Mouse (Mus musculus): ENCODE results near the gene Sec14l4. TPM values are rescaled to one million over a fixed set of nuclear protein-coding genes. Genes with fewer than 3 reads are reported as not detected.
"Not testable (repeated sequence)": the region's sequence is repeated elsewhere in the genome, so short reads cannot be mapped to it uniquely, and the experiment has no call there.

Gene Sec14l4
- polyA plus RNA-seq, 1 experiment from 2014 or later, result not detected

DNA sequence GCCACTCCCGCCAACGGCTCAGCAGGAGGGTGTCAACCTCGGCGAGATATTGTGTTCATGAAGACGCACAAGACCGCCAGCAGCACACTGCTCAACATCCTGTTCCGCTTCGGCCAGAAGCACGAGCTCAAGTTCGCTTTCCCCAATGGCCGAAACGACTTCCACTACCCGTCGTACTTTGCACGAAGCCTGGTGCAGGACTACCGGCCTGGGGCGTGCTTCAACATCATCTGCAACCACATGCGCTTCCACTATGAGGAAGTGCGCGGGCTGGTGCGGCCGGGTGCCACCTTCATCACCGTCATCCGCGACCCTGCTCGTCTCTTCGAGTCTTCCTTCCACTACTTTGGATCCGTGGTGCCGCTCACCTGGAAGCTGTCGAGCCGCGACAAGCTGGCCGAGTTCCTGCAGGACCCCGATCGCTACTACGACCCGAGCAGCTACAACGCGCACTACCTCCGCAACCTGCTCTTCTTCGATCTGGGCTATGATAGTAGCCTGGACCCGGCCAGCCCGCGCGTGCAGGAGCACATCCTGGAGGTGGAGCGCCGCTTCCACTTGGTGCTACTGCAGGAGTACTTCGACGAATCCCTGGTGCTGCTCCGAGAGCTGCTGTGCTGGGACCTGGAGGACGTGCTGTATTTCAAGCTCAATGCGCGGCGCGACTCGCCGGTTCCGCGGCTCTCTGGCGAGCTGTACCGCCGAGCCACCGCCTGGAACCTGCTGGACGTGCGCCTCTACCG lies 33.1 kb upstream of the Sec14l4 start:
- peaks cover 46% of the 10 kb centered on the region for H3K27me3 ChIP-seq
- peak overlapping the region; percentile 53 for H3K4me2 ChIP-seq
- no peaks in the 10 kb centered on the region for H3K36me3 ChIP-seq (ENCODE audit: poor library complexity, severe bottlenecking)
- WGBS, result 6% methylated on average over 66 of the region's 66 CpGs
- no peak overlapping the region for H3K9ac ChIP-seq
- 0 out of 2 replicates have a peak, but pooled peaks cover 9% of the 10 kb centered on the region for H3K4me1 ChIP-seq
- H3K9me3 ChIP-seq (replicated peaks), result no peaks in the 10 kb centered on the region
- peak overlapping the region; percentile 26 for H3K4me3 ChIP-seq
- no peak for ATAC-seq
- H3K27ac ChIP-seq, result no peak overlapping the region

DNA sequence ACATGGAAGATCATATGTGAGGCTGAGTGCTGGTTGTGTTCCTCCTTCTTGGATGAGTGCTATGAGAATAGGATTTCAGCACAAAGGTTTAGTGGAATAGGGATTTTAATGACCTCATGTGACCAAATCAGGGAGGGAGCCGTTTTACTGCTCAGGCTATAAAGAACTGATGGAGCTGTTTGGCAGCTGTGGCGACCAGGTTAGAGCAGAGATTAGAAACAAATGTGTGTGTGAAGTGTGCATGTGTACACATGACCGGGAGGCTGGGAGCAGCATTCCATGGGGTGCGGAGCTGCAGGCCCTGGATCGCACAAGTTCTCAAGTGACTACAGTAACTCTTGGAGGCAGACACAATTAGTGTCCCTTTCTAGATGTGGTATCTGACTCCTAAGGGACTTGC lies 31.7 kb upstream of the Sec14l4 start:
- no peak for ATAC-seq
- H3K27me3 ChIP-seq, result peaks cover 46% of the 10 kb centered on the region
- H3K4me1 ChIP-seq, result 0 out of 2 replicates have a peak, but pooled peaks cover 9% of the 10 kb centered on the region
- H3K4me3 ChIP-seq, result no peak overlapping the region
- no peaks in the 10 kb centered on the region for H3K36me3 ChIP-seq (ENCODE audit: poor library complexity, severe bottlenecking)
- no peak overlapping the region for H3K4me2 ChIP-seq
- no peak overlapping the region for H3K9ac ChIP-seq
- H3K9me3 ChIP-seq (replicated peaks), result no peaks in the 10 kb centered on the region
- WGBS, result 81% methylated on average over 5 of the region's 5 CpGs
- H3K27ac ChIP-seq, result no peak overlapping the region

DNA sequence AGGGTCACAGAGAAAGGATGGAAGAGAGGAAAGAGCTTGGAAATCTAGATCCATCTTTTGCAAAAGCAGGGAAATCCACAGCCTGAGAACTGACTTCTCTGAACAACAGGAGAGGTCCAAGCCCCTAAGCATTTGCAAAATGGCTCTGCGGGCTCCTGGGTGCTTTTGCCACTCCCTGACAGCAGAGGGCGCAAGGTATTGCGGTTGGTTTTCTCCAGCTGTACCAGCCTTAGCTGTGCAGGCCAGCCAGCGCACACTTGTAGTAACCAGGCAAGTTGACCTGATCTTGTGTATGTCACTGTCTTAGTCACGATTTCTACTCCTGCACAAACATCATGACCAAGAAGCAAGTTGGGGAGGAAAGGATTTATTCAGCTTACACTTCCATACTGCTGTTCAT lies 29.7 kb upstream of the Sec14l4 start:
- no peak for ATAC-seq
- no peaks in the 10 kb centered on the region for H3K9me3 ChIP-seq (replicated peaks)
- H3K4me1 ChIP-seq, result 0 out of 2 replicates have a peak, but pooled peaks cover 9% of the 10 kb centered on the region
- H3K4me3 ChIP-seq, result no peak overlapping the region
- H3K27ac ChIP-seq, result no peak overlapping the region
- H3K4me2 ChIP-seq, result no peak overlapping the region
- H3K27me3 ChIP-seq, result peaks cover 43% of the 10 kb centered on the region
- no peak overlapping the region for H3K9ac ChIP-seq
- WGBS, result 5% methylated on average over 5 of the region's 5 CpGs
- H3K36me3 ChIP-seq (ENCODE audit: poor library complexity, severe bottlenecking), result no peaks in the 10 kb centered on the region

DNA sequence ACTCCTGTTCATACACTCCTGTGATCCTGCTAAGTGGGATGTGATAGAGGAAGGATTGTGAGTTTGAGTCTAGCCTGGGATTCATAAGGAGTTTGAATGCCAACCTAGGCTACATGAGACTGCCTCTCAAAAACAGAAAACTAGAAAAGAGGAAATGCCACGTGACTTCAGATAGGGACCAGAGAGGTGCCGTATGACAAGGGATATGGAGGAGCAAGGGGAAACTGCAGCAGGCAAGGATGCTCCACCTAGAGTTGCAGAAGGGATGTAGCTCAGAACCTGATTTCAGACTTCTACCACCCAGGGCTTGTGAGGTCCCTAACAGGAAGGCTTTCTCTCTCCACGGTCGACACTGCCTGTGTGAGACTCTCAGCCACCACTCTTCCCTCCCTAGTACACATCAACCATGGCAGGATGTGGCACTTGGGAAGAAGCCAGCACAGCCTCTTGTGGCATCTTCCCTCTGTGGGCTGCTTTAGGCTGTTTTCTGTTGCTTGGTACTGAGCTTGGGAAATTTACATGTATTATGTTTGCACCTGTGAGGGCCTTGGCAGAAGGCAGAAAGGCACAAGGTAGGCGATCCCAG lies 25.9 kb upstream of the Sec14l4 start:
- H3K27ac ChIP-seq, result no peak overlapping the region
- no peaks in the 10 kb centered on the region for H3K4me1 ChIP-seq
- no peaks in the 10 kb centered on the region for H3K36me3 ChIP-seq (ENCODE audit: poor library complexity, severe bottlenecking)
- no peak overlapping the region for H3K4me3 ChIP-seq
- ATAC-seq, result no peak
- peaks cover 6% of the 10 kb centered on the region for H3K27me3 ChIP-seq
- H3K4me2 ChIP-seq, result no peak overlapping the region
- no peak overlapping the region for H3K9ac ChIP-seq
- WGBS, result 73% methylated on average over 5 of the region's 5 CpGs
- H3K9me3 ChIP-seq (replicated peaks), result no peaks in the 10 kb centered on the region

DNA sequence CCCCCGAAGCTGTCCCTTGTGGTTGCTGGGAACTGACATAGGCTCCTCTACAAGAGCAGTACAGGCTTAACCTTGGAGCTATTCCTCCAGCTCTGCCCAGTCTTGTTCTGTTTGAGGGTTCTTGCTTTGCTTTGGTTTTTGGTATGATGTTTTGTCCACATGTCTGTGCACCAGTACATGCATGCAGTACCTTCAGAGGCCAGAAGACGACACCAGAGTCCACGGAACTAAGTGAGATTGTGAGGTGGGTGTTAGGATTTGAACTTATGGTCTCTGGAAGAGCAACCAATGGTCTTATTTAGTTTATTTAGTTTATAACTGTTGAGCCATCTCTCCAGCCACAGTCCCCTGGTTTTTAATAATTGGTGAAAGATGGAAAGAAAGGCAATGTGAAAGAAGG lies 24.8 kb upstream of the Sec14l4 start:
- no peak for ATAC-seq

DNA sequence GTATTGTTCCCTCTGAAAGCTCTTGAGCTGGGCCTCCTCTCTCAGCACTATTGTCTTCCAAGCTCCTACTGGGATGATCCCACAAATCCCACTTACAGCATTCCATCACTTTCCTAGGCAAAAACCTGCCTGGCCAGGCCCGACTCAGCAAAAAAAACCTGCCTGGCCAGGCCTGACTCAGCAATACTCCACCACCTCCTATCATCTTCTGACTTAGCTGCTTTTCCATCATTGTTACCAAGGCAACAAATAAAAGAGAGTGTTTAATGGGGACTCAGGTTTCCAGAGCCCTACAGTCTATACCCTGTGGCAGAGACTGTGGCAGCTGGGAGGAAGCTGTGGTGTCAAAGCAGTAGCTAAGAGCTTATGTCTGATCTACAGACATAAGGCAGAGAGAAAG lies 18.6 kb upstream of the Sec14l4 start:
- H3K9me3 ChIP-seq (replicated peaks), result no peaks in the 10 kb centered on the region
- H3K9ac ChIP-seq, result no peak overlapping the region
- H3K27ac ChIP-seq, result no peak overlapping the region
- H3K36me3 ChIP-seq (ENCODE audit: poor library complexity, severe bottlenecking), result no peaks in the 10 kb centered on the region
- ATAC-seq, result no peak
- H3K27me3 ChIP-seq, result no peaks in the 10 kb centered on the region
- H3K4me2 ChIP-seq, result no peak overlapping the region
- WGBS, result 43% methylated on average over 1 of the region's 1 CpGs
- H3K4me1 ChIP-seq, result no peaks in the 10 kb centered on the region
- no peak overlapping the region for H3K4me3 ChIP-seq

More for the DNA sequence above, 24.8 kb upstream of the Sec14l4 start:
- Histone ChIP-seq H3K36me3 (ENCODE audit: poor library complexity, severe bottlenecking) (no peaks in the 10 kb centered on the region), H3K9me3 (replicated peaks) (no peaks in the 10 kb centered on the region), H3K4me2 (no peak overlapping the region), H3K4me1 (no peaks in the 10 kb centered on the region), H3K9ac (no peak overlapping the region), H3K27me3 (no peaks in the 10 kb centered on the region), H3K4me3 (no peak overlapping the region), H3K27ac (no peak overlapping the region)
- 87% methylated on average over 3 of the region's 3 CpGs for WGBS

DNA sequence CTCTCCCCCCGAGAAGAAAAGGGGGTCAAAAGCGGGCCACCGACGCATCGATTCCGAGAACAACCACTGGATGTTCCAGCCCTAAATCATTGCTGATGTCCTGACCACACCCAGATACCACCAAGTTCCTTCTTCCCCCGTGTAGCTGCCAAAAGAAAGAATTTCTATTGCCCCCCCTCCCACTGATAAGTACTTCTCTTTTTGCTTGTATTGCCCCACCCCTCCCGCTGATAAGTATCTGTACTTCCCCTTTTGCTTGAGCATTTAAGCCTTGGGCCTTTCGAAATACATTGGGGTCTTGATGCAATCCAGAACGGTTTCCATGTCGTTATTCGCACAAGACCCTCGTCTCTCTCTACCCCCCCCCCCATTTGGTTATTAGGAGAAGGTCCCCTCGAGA lies 15.5 kb upstream of the Sec14l4 start:
- H3K4me3 ChIP-seq; H3K36me3 ChIP-seq (ENCODE audit: poor library complexity, severe bottlenecking); H3K9ac ChIP-seq; H3K9me3 ChIP-seq (replicated peaks); H3K4me2 ChIP-seq; ATAC-seq; H3K27me3 ChIP-seq; H3K4me1 ChIP-seq; H3K27ac ChIP-seq: not testable (repeated sequence)
- 91% methylated on average over 14 of the region's 14 CpGs for WGBS

DNA sequence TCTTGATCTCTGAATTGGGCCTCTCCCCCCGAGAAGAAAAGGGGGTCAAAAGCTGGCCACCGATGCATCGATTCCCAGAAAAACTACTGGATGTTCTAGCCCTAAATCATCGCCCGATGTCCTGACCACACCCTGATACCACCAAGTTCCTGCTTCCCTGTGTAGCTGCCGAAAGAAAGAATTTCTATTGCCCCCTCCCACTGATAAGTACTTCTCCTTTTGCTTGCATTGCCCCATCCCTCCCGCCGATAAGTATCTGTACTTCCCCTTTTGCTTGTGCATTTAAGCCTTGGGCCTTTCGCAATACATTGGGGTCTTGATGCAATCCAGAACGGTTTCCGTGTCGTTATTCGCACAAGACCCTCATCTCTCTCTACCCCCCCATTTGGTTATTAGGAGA lies 9.2 kb upstream of the Sec14l4 start:
- H3K27me3 ChIP-seq; H3K27ac ChIP-seq; H3K9ac ChIP-seq; H3K9me3 ChIP-seq (replicated peaks); H3K4me1 ChIP-seq; H3K36me3 ChIP-seq (ENCODE audit: poor library complexity, severe bottlenecking); ATAC-seq; H3K4me2 ChIP-seq; H3K4me3 ChIP-seq: not testable (repeated sequence)
- WGBS, result 95% methylated on average over 13 of the region's 13 CpGs

DNA sequence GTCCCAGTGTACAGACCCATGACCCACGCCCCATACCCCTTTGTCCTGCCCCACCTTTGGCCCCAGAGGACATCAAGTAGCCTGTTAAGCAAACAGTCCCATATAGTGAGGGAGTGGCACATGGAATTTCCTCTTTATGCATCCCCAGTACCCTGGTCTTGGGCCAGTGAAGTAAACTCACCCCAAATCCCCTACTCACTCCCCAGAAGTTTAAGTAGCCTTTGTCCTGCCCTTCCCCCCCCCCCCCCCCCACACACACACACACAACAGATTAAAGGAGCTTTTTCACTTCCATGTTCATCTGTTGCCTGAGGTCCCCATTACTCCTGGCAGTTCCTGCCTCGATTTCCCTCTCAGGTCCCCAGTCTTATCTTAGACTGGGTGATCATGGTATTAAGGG lies 7.9 kb upstream of the Sec14l4 start:
- H3K4me2 ChIP-seq, result no peak overlapping the region
- 74% methylated on average over 2 of the region's 2 CpGs for WGBS

DNA sequence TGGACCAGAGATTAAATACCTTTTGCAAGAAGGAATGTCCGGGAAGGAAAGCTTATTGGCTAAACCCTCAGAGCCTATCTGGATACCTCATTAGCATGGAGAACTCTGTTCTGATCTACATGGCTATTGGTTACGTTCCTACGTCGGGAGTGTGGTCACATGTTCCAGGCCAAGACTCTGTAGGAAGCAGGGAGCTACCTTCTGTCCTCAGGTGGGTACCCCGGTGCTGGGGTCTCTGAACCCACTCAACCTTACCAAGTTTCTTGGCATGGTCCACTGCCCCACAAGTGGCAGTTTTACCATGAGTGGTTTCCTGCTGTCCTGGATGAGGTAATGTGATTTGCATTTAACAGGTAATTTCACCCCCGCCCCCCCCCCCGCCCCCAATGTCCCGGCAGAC lies 4.2 kb upstream of the Sec14l4 start:
- H3K4me1 ChIP-seq, result no peaks in the 10 kb centered on the region
- WGBS, result 87% methylated on average over 8 of the region's 8 CpGs
- no peak overlapping the region for H3K4me3 ChIP-seq

More for the DNA sequence above, 7.9 kb upstream of the Sec14l4 start:
- H3K9me3 ChIP-seq (replicated peaks), result no peaks in the 10 kb centered on the region
- no peak overlapping the region for H3K9ac ChIP-seq
- H3K4me3 ChIP-seq, result no peak overlapping the region
- no peaks in the 10 kb centered on the region for H3K36me3 ChIP-seq (ENCODE audit: poor library complexity, severe bottlenecking)
- no peak overlapping the region for H3K27ac ChIP-seq
- H3K4me1 ChIP-seq, result no peaks in the 10 kb centered on the region
- no peak for ATAC-seq
- no peaks in the 10 kb centered on the region for H3K27me3 ChIP-seq

DNA sequence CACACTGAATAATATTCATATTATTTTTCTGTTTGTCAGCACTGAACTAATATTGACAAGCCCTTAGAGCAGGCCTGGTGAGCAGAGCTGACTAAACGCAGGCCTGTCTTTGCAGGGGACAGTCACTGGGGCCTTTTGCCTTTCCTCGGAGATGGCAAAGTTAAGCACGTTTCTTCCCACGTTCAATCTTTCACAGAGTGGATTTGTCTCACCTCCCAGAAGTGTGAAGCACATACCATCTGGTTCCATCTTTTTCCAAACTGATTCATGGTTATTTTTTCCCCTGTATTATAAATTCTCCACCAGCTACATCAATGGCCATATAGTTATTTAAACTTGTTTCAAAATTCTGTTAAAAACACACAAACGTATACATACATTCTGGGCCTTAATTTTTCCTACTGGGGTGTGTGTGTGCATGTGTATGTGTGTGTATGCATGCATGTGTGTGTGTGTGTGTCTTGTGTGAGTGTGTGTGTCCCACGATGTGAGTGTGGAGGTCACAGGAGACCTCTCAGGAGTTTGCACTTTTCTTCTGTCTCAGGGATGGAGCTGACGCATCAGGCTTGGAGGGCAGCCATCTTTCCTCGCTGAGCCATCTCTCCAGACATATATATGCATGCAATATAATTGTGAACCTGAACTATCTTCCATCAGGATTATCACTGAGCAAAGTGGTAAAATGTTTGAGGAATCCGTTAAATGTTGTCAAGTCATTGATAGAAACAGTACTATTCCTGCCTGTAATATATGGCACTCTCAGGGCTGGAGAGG lies 3.5 kb upstream of the Sec14l4 start:
- ATAC-seq, result no peak
- Histone ChIP-seq H3K9ac (no peak overlapping the region), H3K36me3 (ENCODE audit: poor library complexity, severe bottlenecking) (no peaks in the 10 kb centered on the region), H3K9me3 (replicated peaks) (no peaks in the 10 kb centered on the region), H3K27ac (no peak overlapping the region), H3K4me2 (no peak overlapping the region), H3K4me1 (no peaks in the 10 kb centered on the region), H3K27me3 (no peaks in the 10 kb centered on the region), H3K4me3 (no peak overlapping the region)
- 81% methylated on average over 9 of the region's 9 CpGs for WGBS

More for the DNA sequence above, 4.2 kb upstream of the Sec14l4 start:
- no peak overlapping the region for H3K9ac ChIP-seq
- H3K4me2 ChIP-seq, result no peak overlapping the region
- H3K9me3 ChIP-seq (replicated peaks), result no peaks in the 10 kb centered on the region
- no peak for ATAC-seq
- H3K36me3 ChIP-seq (ENCODE audit: poor library complexity, severe bottlenecking), result no peaks in the 10 kb centered on the region
- H3K27me3 ChIP-seq, result no peaks in the 10 kb centered on the region
- no peak overlapping the region for H3K27ac ChIP-seq

DNA sequence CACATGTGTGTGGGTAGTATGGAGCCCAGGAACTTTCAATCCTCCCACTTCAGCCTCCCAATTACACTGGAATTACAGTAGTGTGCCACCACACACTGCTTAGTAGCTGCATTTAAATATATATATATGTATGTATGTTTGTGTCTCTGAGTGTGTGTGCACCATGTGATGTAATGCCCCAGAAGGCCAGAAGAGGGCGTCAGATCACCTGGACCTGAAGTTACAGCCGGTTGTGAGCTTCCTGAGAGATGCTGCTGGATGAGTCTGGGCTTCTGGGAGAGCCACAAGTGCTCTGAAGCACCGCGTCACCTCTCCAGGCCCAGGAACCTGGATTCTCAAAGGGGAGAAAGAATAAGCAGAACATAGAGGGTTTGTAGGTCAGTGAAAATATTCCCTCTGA lies 1.9 kb upstream of the Sec14l4 start:
- no peak for ATAC-seq
- no peak overlapping the region for H3K4me3 ChIP-seq

More for the DNA sequence above, 1.9 kb upstream of the Sec14l4 start:
- H3K27ac ChIP-seq, result no peak overlapping the region
- no peaks in the 10 kb centered on the region for H3K36me3 ChIP-seq (ENCODE audit: poor library complexity, severe bottlenecking)
- no peak overlapping the region for H3K9ac ChIP-seq
- WGBS, result 70% methylated on average over 4 of the region's 4 CpGs
- no peaks in the 10 kb centered on the region for H3K4me1 ChIP-seq
- no peaks in the 10 kb centered on the region for H3K27me3 ChIP-seq
- no peaks in the 10 kb centered on the region for H3K9me3 ChIP-seq (replicated peaks)
- H3K4me2 ChIP-seq, result no peak overlapping the region
